17 mouse cellular contexts compared by ENCODE assay signal in genomic region chr13:36129360-36130054, GRCm38 (mm10). TPM values are rescaled to one million over a fixed set of nuclear protein-coding genes. Genes with fewer than 3 reads are reported as not detected.
A peak's percentile ranks its signal among the peaks of the same experiment; 100 is the strongest.
DNase-seq lines count a peak whose midpoint lies in the region; ATAC-seq and TF ChIP-seq lines count a peak whose summit lies in the region.
"Had no signal": no experiment of that assay in that cellular context is flagged by ENCODE, and none has a peak within 500 bp of the region (broad histone marks: within the 10 kb centered on the region; RNA-seq: fewer than 3 reads in every experiment).

No protein-coding gene starts in this region.

- H3K9ac ChIP-seq in hindbrain, postnatal 0 days (replicated peaks; ENCODE audit: low read length): no peak overlapping the region
- no peak overlapping the region for H3K9ac ChIP-seq in hindbrain, embryonic 14.5 days
- H3K9ac ChIP-seq in midbrain, postnatal 0 days (replicated peaks; ENCODE audit: low read length, poor library complexity, severe bottlenecking): no peak overlapping the region
- H3K9ac ChIP-seq in midbrain, embryonic 13.5 days (replicated peaks): no peak overlapping the region
- no peak overlapping the region for H3K9ac ChIP-seq in intestine, postnatal 0 days (ENCODE audit: low read depth, low read length)
- H3K9ac ChIP-seq: liver, embryonic 12.5 days; lung, embryonic 14.5 days; midbrain, embryonic 15.5 days had no signal

- no peaks in the 10 kb centered on the region for H3K9me3 ChIP-seq in hindbrain, postnatal 0 days (ENCODE audit: low read length)
- no peaks in the 10 kb centered on the region for H3K9me3 ChIP-seq in hindbrain, embryonic 14.5 days (ENCODE audit: control insufficient read depth, low read length)
- H3K9me3 ChIP-seq in midbrain, postnatal 0 days (ENCODE audit: low read length): no peaks in the 10 kb centered on the region
- H3K9me3 ChIP-seq in midbrain, embryonic 13.5 days: no peaks in the 10 kb centered on the region
- no peaks in the 10 kb centered on the region for H3K9me3 ChIP-seq in intestine, postnatal 0 days (ENCODE audit: control insufficient read depth)
- H3K9me3 ChIP-seq: liver, embryonic 12.5 days; midbrain, embryonic 15.5 days had no signal

- H3K27me3 ChIP-seq in hindbrain, postnatal 0 days (ENCODE audit: insufficient read depth, low read length): no peaks in the 10 kb centered on the region
- H3K27me3 ChIP-seq in hindbrain, embryonic 14.5 days (ENCODE audit: control insufficient read depth, insufficient read depth, low read length): no peaks in the 10 kb centered on the region
- no peaks in the 10 kb centered on the region for H3K27me3 ChIP-seq in midbrain, postnatal 0 days (ENCODE audit: insufficient read depth, low read length)
- H3K27me3 ChIP-seq in midbrain, embryonic 13.5 days: no peaks in the 10 kb centered on the region
- no peaks in the 10 kb centered on the region for H3K27me3 ChIP-seq in intestine, postnatal 0 days (replicated peaks; ENCODE audit: control insufficient read depth, insufficient read depth, low read length)
- H3K27me3 ChIP-seq: liver, embryonic 12.5 days; midbrain, embryonic 15.5 days had no signal

- H3K4me3 ChIP-seq in hindbrain, postnatal 0 days (ENCODE audit: low read length): no peak overlapping the region
- no peak overlapping the region for H3K4me3 ChIP-seq in hindbrain, embryonic 14.5 days (replicated peaks; ENCODE audit: low read length)
- no peak overlapping the region for H3K4me3 ChIP-seq in midbrain, postnatal 0 days (ENCODE audit: low read depth, low read length)
- no peak overlapping the region for H3K4me3 ChIP-seq in midbrain, embryonic 13.5 days (replicated peaks)
- no peak overlapping the region for H3K4me3 ChIP-seq in intestine, postnatal 0 days (ENCODE audit: low read depth, low read length)
- H3K4me3 ChIP-seq: liver, embryonic 12.5 days; midbrain, embryonic 15.5 days had no signal

- peak overlapping the region; percentile 36 for H3K27ac ChIP-seq in hindbrain, postnatal 0 days
- H3K27ac ChIP-seq in hindbrain, embryonic 14.5 days: no peak overlapping the region
- H3K27ac ChIP-seq in midbrain, postnatal 0 days (ENCODE audit: low read depth, low read length): no peak overlapping the region
- H3K27ac ChIP-seq in midbrain, embryonic 13.5 days: no peak overlapping the region
- H3K27ac ChIP-seq in intestine, postnatal 0 days (ENCODE audit: low read depth, low read length): no peak overlapping the region
- H3K27ac ChIP-seq: liver, embryonic 12.5 days; macrophage; midbrain, embryonic 15.5 days; stomach, postnatal 0 days had no signal

- TF ChIP-seq CTCF in hindbrain, postnatal 0 days (IDR thresholded peaks at IDR 0.05; ENCODE audit: low read depth): no peak
- no peak for TF ChIP-seq CTCF in midbrain, postnatal 0 days (IDR thresholded peaks at IDR 0.05)
- no peak for TF ChIP-seq CTCF in intestine, postnatal 0 days (IDR thresholded peaks at IDR 0.05; ENCODE audit: low read depth)

- H3K36me3 ChIP-seq in hindbrain, postnatal 0 days (ENCODE audit: insufficient read depth, low read length): no peaks in the 10 kb centered on the region
- H3K36me3 ChIP-seq in hindbrain, embryonic 14.5 days (replicated peaks; ENCODE audit: control insufficient read depth, insufficient read depth): no peaks in the 10 kb centered on the region
- no peaks in the 10 kb centered on the region for H3K36me3 ChIP-seq in midbrain, postnatal 0 days (ENCODE audit: insufficient read depth, low read length)
- no peaks in the 10 kb centered on the region for H3K36me3 ChIP-seq in midbrain, embryonic 13.5 days
- H3K36me3 ChIP-seq in intestine, postnatal 0 days (ENCODE audit: control insufficient read depth, insufficient read depth): no peaks in the 10 kb centered on the region
- H3K36me3 ChIP-seq: midbrain, embryonic 15.5 days had no signal

- WGBS in hindbrain, postnatal 0 days: 71% methylated on average over 2 of the region's 2 CpGs
- WGBS in hindbrain, embryonic 14.5 days: 85% methylated on average over 2 of the region's 2 CpGs
- WGBS in midbrain, postnatal 0 days: 73% methylated on average over 2 of the region's 2 CpGs
- 66% methylated on average over 2 of the region's 2 CpGs for WGBS in midbrain, embryonic 13.5 days
- 91% methylated on average over 2 of the region's 2 CpGs for WGBS in intestine, postnatal 0 days

- H3K4me1 ChIP-seq in hindbrain, postnatal 0 days (ENCODE audit: insufficient read depth, low read length): no peaks in the 10 kb centered on the region
- H3K4me1 ChIP-seq in hindbrain, embryonic 14.5 days (replicated peaks; ENCODE audit: control insufficient read depth, insufficient read depth, low read length): no peaks in the 10 kb centered on the region
- H3K4me1 ChIP-seq in midbrain, postnatal 0 days (ENCODE audit: insufficient read depth, low read length): no peaks in the 10 kb centered on the region
- H3K4me1 ChIP-seq in midbrain, embryonic 13.5 days (replicated peaks): no peaks in the 10 kb centered on the region
- H3K4me1 ChIP-seq in intestine, postnatal 0 days (replicated peaks; ENCODE audit: control insufficient read depth, insufficient read depth, low read length): no peaks in the 10 kb centered on the region
- H3K4me1 ChIP-seq: midbrain, embryonic 15.5 days had no signal

- peak; percentile 78; the same call in 1 of the 2 replicates for ATAC-seq in hindbrain, postnatal 0 days
- no peak for ATAC-seq in hindbrain, embryonic 14.5 days (ENCODE audit: low FRiP score)
- ATAC-seq in midbrain, postnatal 0 days (ENCODE audit: low FRiP score): peak; percentile 65
- no peak for ATAC-seq in midbrain, embryonic 13.5 days
- ATAC-seq in intestine, postnatal 0 days: no peak
- ATAC-seq: liver, embryonic 12.5 days; midbrain, embryonic 15.5 days had no signal

- peak; percentile 42 for DNase-seq in cerebellum, adult 9-11 months
- no peak for DNase-seq in cerebellum, adult 11 months
- peak; percentile 68 for DNase-seq in hindbrain, postnatal 0 days (ENCODE audit: low spot score)
- DNase-seq in hindbrain, embryonic 14.5 days (ENCODE audit: low spot score): no peak
- DNase-seq in midbrain, postnatal 0 days (ENCODE audit: low spot score): peak; percentile 69
- peak; percentile 55 to 64 for DNase-seq in cerebellum, postnatal 25 days
- DNase-seq: adrenal gland, adult 2 months; heart, adult 11 months; kidney, adult 11 months; kidney, postnatal 10 days; lung, embryonic 14.5 days had no signal

- H3K4me2 ChIP-seq in hindbrain, postnatal 0 days (ENCODE audit: low read depth, low read length): no peak overlapping the region
- no peak overlapping the region for H3K4me2 ChIP-seq in hindbrain, embryonic 14.5 days (replicated peaks)
- no peak overlapping the region for H3K4me2 ChIP-seq in midbrain, postnatal 0 days (ENCODE audit: low read depth, low read length, poor library complexity, severe bottlenecking)
- H3K4me2 ChIP-seq in midbrain, embryonic 13.5 days (replicated peaks): no peak overlapping the region
- no peak overlapping the region for H3K4me2 ChIP-seq in intestine, postnatal 0 days (replicated peaks; ENCODE audit: low read depth)
- H3K4me2 ChIP-seq: liver, embryonic 12.5 days; lung, embryonic 14.5 days; midbrain, embryonic 15.5 days had no signal

RNA-seq across cellular contexts. Expression of gene Lyrm4, which starts 12.2 kb away (rescaled TPM):
- 8.0 and 15.7 TPM in 2 replicates for total RNA-seq in hindbrain, postnatal 0 days (2014; rRNA removed)
- polyA plus RNA-seq in hindbrain, postnatal 0 days (2015; fragmentation: Nextera tagmentation; extraction: Ambion mirVana): 52.7 and 53.0 TPM in 2 replicates
- polyA plus RNA-seq in hindbrain, embryonic 14.5 days (2014; fragmentation: Nextera tagmentation; extraction: Ambion mirVana): 38.4 and 43.4 TPM in 2 replicates
- 15.2 and 18.7 TPM in 2 replicates for total RNA-seq in midbrain, postnatal 0 days (2014; rRNA removed)
- 60.3 and 63.0 TPM in 2 replicates for polyA plus RNA-seq in midbrain, postnatal 0 days (2015; fragmentation: Nextera tagmentation; extraction: Ambion mirVana)
- 33.4 and 35.3 TPM in 2 replicates for polyA plus RNA-seq in midbrain, embryonic 13.5 days (2015; fragmentation: Nextera tagmentation; extraction: Ambion mirVana)
- 15.1 and 16.9 TPM in 2 replicates for polyA plus RNA-seq in intestine, postnatal 0 days (2015; fragmentation: Nextera tagmentation; extraction: Ambion mirVana)

RNA-seq across cellular contexts. Expression of gene Fars2, which starts 12.3 kb away (rescaled TPM):
- total RNA-seq in hindbrain, postnatal 0 days (2014; rRNA removed): 21.5 and 34.3 TPM in 2 replicates
- polyA plus RNA-seq in hindbrain, postnatal 0 days (2015; fragmentation: Nextera tagmentation; extraction: Ambion mirVana): 34.5 and 34.6 TPM in 2 replicates
- 30.6 and 31.2 TPM in 2 replicates for polyA plus RNA-seq in hindbrain, embryonic 14.5 days (2014; fragmentation: Nextera tagmentation; extraction: Ambion mirVana)
- total RNA-seq in midbrain, postnatal 0 days (2014; rRNA removed): 30.6 and 35.4 TPM in 2 replicates
- polyA plus RNA-seq in midbrain, postnatal 0 days (2015; fragmentation: Nextera tagmentation; extraction: Ambion mirVana): 30.3 and 31.2 TPM in 2 replicates
- 29.5 and 31.7 TPM in 2 replicates for polyA plus RNA-seq in midbrain, embryonic 13.5 days (2015; fragmentation: Nextera tagmentation; extraction: Ambion mirVana)
- 29.8 and 33.9 TPM in 2 replicates for polyA plus RNA-seq in intestine, postnatal 0 days (2015; fragmentation: Nextera tagmentation; extraction: Ambion mirVana)

Comparison
In these comparisons a context has a peak if more than half of its experiments do, and no peak if none do; other contexts are left out.
1. DNase-seq: peak in cerebellum, adult 9-11 months (single experiment), hindbrain, postnatal 0 days (single experiment), midbrain, postnatal 0 days (single experiment) and cerebellum, postnatal 25 days (2 of 2); none in cerebellum, adult 11 months (single experiment) and hindbrain, embryonic 14.5 days (single experiment).
2. ATAC-seq: peak in hindbrain, postnatal 0 days (single experiment) and midbrain, postnatal 0 days (single experiment); none in hindbrain, embryonic 14.5 days (single experiment), midbrain, embryonic 13.5 days (single experiment) and intestine, postnatal 0 days (single experiment).